Mouse (Mus musculus): Measurements from ENCODE around the gene Scaf4. TPM values are rescaled to one million over a fixed set of nuclear protein-coding genes. Genes with fewer than 3 reads are reported as not detected.

The Scaf4 gene
- polyA plus RNA-seq, 1 experiment, result 14.1 TPM

DNA sequence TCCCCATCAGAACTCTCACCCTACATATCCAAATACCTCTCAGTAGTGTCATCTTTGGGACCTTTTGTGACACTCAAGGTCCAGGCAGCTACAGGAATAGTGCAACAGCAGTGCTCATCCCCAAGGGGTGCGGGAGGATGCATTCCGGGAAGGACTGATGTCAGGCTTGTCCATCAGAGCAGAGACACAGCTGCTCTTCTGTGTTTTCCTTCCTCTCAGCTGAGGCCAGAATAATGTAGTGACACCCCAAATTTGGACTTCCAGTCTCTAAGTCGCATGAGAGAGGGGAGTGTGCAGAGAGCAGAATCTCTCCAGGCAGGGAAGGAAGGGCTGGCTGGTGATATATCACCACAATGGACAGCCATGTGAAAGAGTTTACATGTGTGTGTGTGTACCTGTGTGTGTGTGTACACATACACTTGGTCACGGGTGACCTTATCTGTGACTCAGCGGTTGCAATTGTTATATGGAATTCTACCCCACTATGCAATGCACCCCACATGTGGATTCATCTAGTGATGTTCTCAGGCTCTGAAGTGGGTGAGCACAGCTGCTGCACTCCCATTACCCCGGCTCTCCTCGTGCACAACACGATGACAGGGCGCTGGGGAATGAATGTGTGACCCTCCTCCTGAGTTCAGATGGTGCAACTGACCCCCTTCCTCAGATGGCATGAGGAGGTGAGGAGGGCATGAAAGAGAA lies 19.1 kb upstream of the Scaf4 start:
- Histone ChIP-seq H3K27me3 (ENCODE audit: control insufficient read depth, insufficient read depth, insufficient read length) (no peaks in the 10 kb centered on the region), H3K4me3 (no peak overlapping the region), H3K36me3 (ENCODE audit: control insufficient read depth, insufficient read depth) (no peaks in the 10 kb centered on the region), H3K79me2 (ENCODE audit: control insufficient read depth, insufficient read depth) (no peaks in the 10 kb centered on the region), H3ac (ENCODE audit: control insufficient read depth, insufficient read length) (no peak overlapping the region), H3K4me2 (ENCODE audit: low read depth) (peak overlapping the region; percentile 40)
- TF ChIP-seq SRF (IDR thresholded peaks at IDR 0.05; ENCODE audit: control insufficient read depth, insufficient read length, low read depth) (peak; percentile 87), MYOG (IDR thresholded peaks at IDR 0.05; ENCODE audit: control insufficient read depth in 1 of 3, insufficient read depth in 1 of 3, insufficient read length in 2 of 3, low read depth in 2 of 3) (peak; percentile 12 to 74 (median 49)), MYOD1 (IDR thresholded peaks at IDR 0.05; ENCODE audit: control insufficient read depth in 1 of 3, insufficient read length in 2 of 3, low read depth in 2 of 3) (peak; percentile 55 to 87 (median 69)), USF1 (IDR thresholded peaks at IDR 0.05; ENCODE audit: low read depth) (no peak)

DNA sequence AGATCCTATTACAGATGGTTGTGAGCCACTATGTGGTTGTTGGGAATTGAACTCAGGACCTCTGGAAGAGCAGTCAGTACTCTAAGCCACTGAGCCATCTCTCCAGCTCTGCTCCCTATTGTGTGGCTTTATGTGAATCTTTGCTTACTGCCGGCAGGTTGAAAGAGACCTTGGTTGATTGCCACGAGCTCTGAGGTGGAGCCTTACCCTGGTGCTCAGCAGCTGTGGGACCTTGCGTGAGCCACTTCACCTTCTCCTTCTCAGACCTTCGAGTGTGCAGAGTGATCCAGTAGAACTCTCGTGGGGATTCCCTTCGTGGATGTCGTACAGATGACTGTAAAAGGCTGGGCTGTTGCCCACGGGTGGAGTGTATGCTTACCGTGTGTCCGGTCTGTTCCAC lies 17.4 kb upstream of the Scaf4 start:
- TF ChIP-seq POLR2A (IDR thresholded peaks at IDR 0.05; ENCODE audit: insufficient read length, low read depth) (no peak), REST (IDR thresholded peaks at IDR 0.05; ENCODE audit: insufficient read depth, insufficient read length) (no peak), POLR2AphosphoS2 (IDR thresholded peaks at IDR 0.05; ENCODE audit: insufficient read length, low read depth) (no peak), MYOD1 (IDR thresholded peaks at IDR 0.05; ENCODE audit: control insufficient read depth in 1 of 3, insufficient read length in 2 of 3, low read depth in 2 of 3) (no peak), TCF3 (IDR thresholded peaks at IDR 0.05; ENCODE audit: insufficient read length, low read depth) (no peak), MAX (IDR thresholded peaks at IDR 0.05; ENCODE audit: low read depth) (no peak), CEBPB (IDR thresholded peaks at IDR 0.05; ENCODE audit: insufficient read depth, poor library complexity, severe bottlenecking) (no peak), TCF12 (IDR thresholded peaks at IDR 0.05; ENCODE audit: insufficient read depth, poor library complexity, severe bottlenecking) (no peak), USF1 (IDR thresholded peaks at IDR 0.05; ENCODE audit: low read depth) (no peak), SRF (IDR thresholded peaks at IDR 0.05; ENCODE audit: control insufficient read depth, insufficient read length, low read depth) (no peak), E2F4 (IDR thresholded peaks at IDR 0.05; ENCODE audit: insufficient read depth) (no peak), MYOG (IDR thresholded peaks at IDR 0.05; ENCODE audit: control insufficient read depth in 1 of 3, insufficient read depth in 1 of 3, insufficient read length in 2 of 3, low read depth in 2 of 3) (no peak)
- Histone ChIP-seq H3K4me3 (no peak overlapping the region), H3K4me2 (ENCODE audit: low read depth) (no peak overlapping the region), H3K27me3 (ENCODE audit: control insufficient read depth, insufficient read depth, insufficient read length) (no peaks in the 10 kb centered on the region), H3K36me3 (ENCODE audit: control insufficient read depth, insufficient read depth) (no peaks in the 10 kb centered on the region), H3K79me2 (ENCODE audit: control insufficient read depth, insufficient read depth) (no peaks in the 10 kb centered on the region), H3ac (ENCODE audit: control insufficient read depth, insufficient read length) (no peak overlapping the region)

- Histone ChIP-seq H3K79me2 (ENCODE audit: control insufficient read depth, insufficient read depth) (no peaks in the 10 kb centered on the region), H3ac (ENCODE audit: control insufficient read depth, insufficient read length) (no peak overlapping the region), H3K36me3 (ENCODE audit: control insufficient read depth, insufficient read depth) (no peaks in the 10 kb centered on the region), H3K4me3 (no peak overlapping the region), H3K27me3 (ENCODE audit: control insufficient read depth, insufficient read depth, insufficient read length) (no peaks in the 10 kb centered on the region), H3K4me2 (ENCODE audit: low read depth) (no peak overlapping the region)
- no peak for TF ChIP-seq USF1 (IDR thresholded peaks at IDR 0.05; ENCODE audit: low read depth)
- no peak for TF ChIP-seq TCF12 (IDR thresholded peaks at IDR 0.05; ENCODE audit: insufficient read depth, poor library complexity, severe bottlenecking)
- no peak for TF ChIP-seq TCF3 (IDR thresholded peaks at IDR 0.05; ENCODE audit: insufficient read length, low read depth)
- TF ChIP-seq E2F4 (IDR thresholded peaks at IDR 0.05; ENCODE audit: insufficient read depth), result no peak
- TF ChIP-seq MYOG (IDR thresholded peaks at IDR 0.05; ENCODE audit: control insufficient read depth in 1 of 3, insufficient read depth in 1 of 3, insufficient read length in 2 of 3, low read depth in 2 of 3), result no peak
- TF ChIP-seq REST (IDR thresholded peaks at IDR 0.05; ENCODE audit: insufficient read depth, insufficient read length), result no peak
- no peak for TF ChIP-seq MYOD1 (IDR thresholded peaks at IDR 0.05; ENCODE audit: control insufficient read depth in 1 of 3, insufficient read length in 2 of 3, low read depth in 2 of 3)
- TF ChIP-seq POLR2AphosphoS2 (IDR thresholded peaks at IDR 0.05; ENCODE audit: insufficient read length, low read depth), result no peak
- no peak for TF ChIP-seq SRF (IDR thresholded peaks at IDR 0.05; ENCODE audit: control insufficient read depth, insufficient read length, low read depth)
- TF ChIP-seq POLR2A (IDR thresholded peaks at IDR 0.05; ENCODE audit: insufficient read length, low read depth), result no peak
- TF ChIP-seq CEBPB (IDR thresholded peaks at IDR 0.05; ENCODE audit: insufficient read depth, poor library complexity, severe bottlenecking), result no peak
- TF ChIP-seq MAX (IDR thresholded peaks at IDR 0.05; ENCODE audit: low read depth), result no peak
Observed at GRCm38 (mm10) chr16:90300896-90301295, 16.6 kb upstream of the Scaf4 start.

DNA sequence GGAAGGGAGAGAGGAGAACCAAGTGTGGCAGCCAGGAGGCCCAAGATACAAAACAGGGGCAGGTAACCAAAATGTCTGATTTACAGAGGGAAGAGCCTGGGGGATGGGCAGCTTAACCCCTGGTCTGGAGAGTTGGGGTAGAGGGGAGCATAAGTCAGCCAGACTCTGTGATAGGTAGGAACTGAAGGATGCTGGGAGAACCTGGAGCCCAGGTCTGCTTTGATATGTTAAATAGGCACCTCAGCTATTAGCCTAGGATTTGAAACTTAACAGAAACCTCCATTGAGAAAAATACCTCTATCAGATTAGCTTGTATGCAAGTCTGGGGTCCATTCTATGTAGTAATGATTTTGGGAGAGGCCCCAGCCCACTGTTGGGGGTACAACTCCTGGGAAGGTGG lies 15.3 kb upstream of the Scaf4 start:
- H3K79me2 ChIP-seq (ENCODE audit: control insufficient read depth, insufficient read depth), result no peaks in the 10 kb centered on the region

More for the DNA sequence above, 15.3 kb upstream of the Scaf4 start:
- Histone ChIP-seq H3ac (ENCODE audit: control insufficient read depth, insufficient read length) (no peak overlapping the region), H3K4me2 (ENCODE audit: low read depth) (no peak overlapping the region), H3K4me3 (no peak overlapping the region), H3K27me3 (ENCODE audit: control insufficient read depth, insufficient read depth, insufficient read length) (no peaks in the 10 kb centered on the region), H3K36me3 (ENCODE audit: control insufficient read depth, insufficient read depth) (no peaks in the 10 kb centered on the region)
- TF ChIP-seq REST (IDR thresholded peaks at IDR 0.05; ENCODE audit: insufficient read depth, insufficient read length), result no peak
- no peak for TF ChIP-seq MYOD1 (IDR thresholded peaks at IDR 0.05; ENCODE audit: control insufficient read depth in 1 of 3, insufficient read length in 2 of 3, low read depth in 2 of 3)
- TF ChIP-seq USF1 (IDR thresholded peaks at IDR 0.05; ENCODE audit: low read depth), result no peak
- no peak for TF ChIP-seq POLR2A (IDR thresholded peaks at IDR 0.05; ENCODE audit: insufficient read length, low read depth)
- TF ChIP-seq E2F4 (IDR thresholded peaks at IDR 0.05; ENCODE audit: insufficient read depth), result no peak
- TF ChIP-seq MYOG (IDR thresholded peaks at IDR 0.05; ENCODE audit: control insufficient read depth in 1 of 3, insufficient read depth in 1 of 3, insufficient read length in 2 of 3, low read depth in 2 of 3), result no peak
- no peak for TF ChIP-seq CEBPB (IDR thresholded peaks at IDR 0.05; ENCODE audit: insufficient read depth, poor library complexity, severe bottlenecking)
- no peak for TF ChIP-seq TCF12 (IDR thresholded peaks at IDR 0.05; ENCODE audit: insufficient read depth, poor library complexity, severe bottlenecking)
- TF ChIP-seq MAX (IDR thresholded peaks at IDR 0.05; ENCODE audit: low read depth), result no peak
- TF ChIP-seq TCF3 (IDR thresholded peaks at IDR 0.05; ENCODE audit: insufficient read length, low read depth), result no peak

Data from myocyte (in vitro differentiated cells).